Comparison of ENCODE assay signal across 8 mouse cellular contexts in genomic region chr16:64873416-64874305, GRCm38 (mm10). TPM values are rescaled to one million over a fixed set of nuclear protein-coding genes. Genes with fewer than 3 reads are reported as not detected.
DNase-seq lines count a peak whose midpoint lies in the region; ATAC-seq and TF ChIP-seq lines count a peak whose summit lies in the region.

No protein-coding gene starts in this region.

- peak overlapping the region; percentile 61 for H3K4me3 ChIP-seq in embryonic facial prominence, embryonic 14.5 days (ENCODE audit: low read depth, low read length)
- H3K4me3 ChIP-seq in limb, embryonic 15.5 days = peak overlapping the region; percentile 63
- peak overlapping the region; percentile 51 for H3K4me3 ChIP-seq in midbrain, postnatal 0 days (ENCODE audit: low read depth, low read length)

- peak; percentile 96 for ATAC-seq in embryonic facial prominence, embryonic 14.5 days (ENCODE audit: low read depth)
- ATAC-seq in limb, embryonic 15.5 days (ENCODE audit: insufficient number of reproducible peaks, low FRiP score, low TSS enrichment, low read depth) = peak; percentile 90
- ATAC-seq in midbrain, postnatal 0 days (ENCODE audit: low FRiP score) = peak; percentile 83

- peak overlapping the region; percentile 63 for H3K4me2 ChIP-seq in embryonic facial prominence, embryonic 14.5 days (ENCODE audit: low read depth, low read length)
- peak overlapping the region; percentile 50 for H3K4me2 ChIP-seq in limb, embryonic 15.5 days
- H3K4me2 ChIP-seq in midbrain, postnatal 0 days (ENCODE audit: low read depth, low read length, poor library complexity, severe bottlenecking) = peak overlapping the region; percentile 82

- H3K27ac ChIP-seq in embryonic facial prominence, embryonic 14.5 days (replicated peaks; ENCODE audit: low read depth, low read length) = peak overlapping the region; percentile 87
- peak overlapping the region; percentile 89 for H3K27ac ChIP-seq in limb, embryonic 15.5 days
- H3K27ac ChIP-seq in midbrain, postnatal 0 days (ENCODE audit: low read depth, low read length) = peak overlapping the region; percentile 19; the same call in 1 of the 2 replicates

- no peaks in the 10 kb centered on the region for H3K36me3 ChIP-seq in embryonic facial prominence, embryonic 14.5 days (ENCODE audit: control insufficient read depth, insufficient read depth, low read length)
- no peaks in the 10 kb centered on the region for H3K36me3 ChIP-seq in limb, embryonic 15.5 days
- H3K36me3 ChIP-seq in midbrain, postnatal 0 days (ENCODE audit: insufficient read depth, low read length) = no peaks in the 10 kb centered on the region

- no peaks in the 10 kb centered on the region for H3K9me3 ChIP-seq in embryonic facial prominence, embryonic 14.5 days (ENCODE audit: control insufficient read depth, low read length)
- no peaks in the 10 kb centered on the region for H3K9me3 ChIP-seq in limb, embryonic 15.5 days
- H3K9me3 ChIP-seq in midbrain, postnatal 0 days (ENCODE audit: low read length) = no peaks in the 10 kb centered on the region

- peak; percentile 66 for DNase-seq in 3134 (ENCODE audit: extremely low read depth, insufficient read length, low spot score)
- peak; percentile 70 to 81 for DNase-seq in adrenal gland, postnatal 36 days
- peak; percentile 93 for DNase-seq in embryonic facial prominence, embryonic 14.5 days (ENCODE audit: low spot score)
- DNase-seq in heart, adult 9 months (ENCODE audit: low spot score in 2 of 2) = peak; percentile 78 to 84
- peak; percentile 77 for DNase-seq in kidney, adult 9 months
- DNase-seq in midbrain, postnatal 0 days (ENCODE audit: low spot score) = peak; percentile 72
- peak; percentile 71 to 79 for DNase-seq in spleen, postnatal 10 days (ENCODE audit: low spot score in 2 of 2)

- H3K4me1 ChIP-seq in embryonic facial prominence, embryonic 14.5 days (ENCODE audit: control insufficient read depth, insufficient read depth, low read length) = no peaks in the 10 kb centered on the region
- no peaks in the 10 kb centered on the region for H3K4me1 ChIP-seq in limb, embryonic 15.5 days
- no peaks in the 10 kb centered on the region for H3K4me1 ChIP-seq in midbrain, postnatal 0 days (ENCODE audit: insufficient read depth, low read length)

- WGBS in embryonic facial prominence, embryonic 14.5 days = 2% methylated on average over 29 of the region's 29 CpGs
- WGBS in limb, embryonic 15.5 days = 2% methylated on average over 29 of the region's 29 CpGs
- 2% methylated on average over 29 of the region's 29 CpGs for WGBS in midbrain, postnatal 0 days

- H3K27me3 ChIP-seq in embryonic facial prominence, embryonic 14.5 days (replicated peaks; ENCODE audit: control insufficient read depth, insufficient read depth, low read length) = no peaks in the 10 kb centered on the region
- no peaks in the 10 kb centered on the region for H3K27me3 ChIP-seq in limb, embryonic 15.5 days
- no peaks in the 10 kb centered on the region for H3K27me3 ChIP-seq in midbrain, postnatal 0 days (ENCODE audit: insufficient read depth, low read length)

- peak overlapping the region; percentile 83 for H3K9ac ChIP-seq in embryonic facial prominence, embryonic 14.5 days (ENCODE audit: low read depth, low read length)
- peak overlapping the region; percentile 67 for H3K9ac ChIP-seq in limb, embryonic 15.5 days
- H3K9ac ChIP-seq in midbrain, postnatal 0 days (replicated peaks; ENCODE audit: low read length, poor library complexity, severe bottlenecking) = peak overlapping the region; percentile 51

- no peak for TF ChIP-seq CTCF in midbrain, postnatal 0 days (IDR thresholded peaks at IDR 0.05)

RNA-seq across cellular contexts. Expression of gene Cggbp1, which starts 21.9 kb away (rescaled TPM):
- 100 to 1,000 TPM; 131 to 157 TPM for total RNA-seq in adrenal gland, postnatal 36 days (2021)
- polyA plus RNA-seq in embryonic facial prominence, embryonic 14.5 days (2014; fragmentation: Nextera tagmentation; extraction: Ambion mirVana) = 91.3 and 94.2 TPM in 2 replicates
- 72.2 and 77.5 TPM in 2 replicates for polyA plus RNA-seq in limb, embryonic 15.5 days (2015; fragmentation: Nextera tagmentation; extraction: Ambion mirVana)
- total RNA-seq in midbrain, postnatal 0 days (2014; rRNA removed) = 66.0 and 80.9 TPM in 2 replicates
- 47.4 and 53.0 TPM in 2 replicates for polyA plus RNA-seq in midbrain, postnatal 0 days (2015; fragmentation: Nextera tagmentation; extraction: Ambion mirVana)

RNA-seq across cellular contexts. Expression of gene Zfp654, which starts 22.2 kb away (rescaled TPM):
- 10 to 100 TPM; 18.7 to 23.3 TPM for total RNA-seq in adrenal gland, postnatal 36 days (2021)
- 7.2 and 7.7 TPM in 2 replicates for polyA plus RNA-seq in embryonic facial prominence, embryonic 14.5 days (2014; fragmentation: Nextera tagmentation; extraction: Ambion mirVana)
- polyA plus RNA-seq in limb, embryonic 15.5 days (2015; fragmentation: Nextera tagmentation; extraction: Ambion mirVana) = 5.1 and 6.4 TPM in 2 replicates
- total RNA-seq in midbrain, postnatal 0 days (2014; rRNA removed) = 8.4 and 12.2 TPM in 2 replicates
- 2.7 TPM in 2 replicates for polyA plus RNA-seq in midbrain, postnatal 0 days (2015; fragmentation: Nextera tagmentation; extraction: Ambion mirVana)

Comparison
In these comparisons a context has a peak if more than half of its experiments do, and no peak if none do; other contexts are left out.
1. Peak in every context shown above with its lines: DNase-seq, ATAC-seq, H3K4me3 ChIP-seq and H3K27ac ChIP-seq.
2. H3K27ac ChIP-seq: peak in every context shown above with its lines; median percentile 89 in limb, embryonic 15.5 days; 87 in embryonic facial prominence, embryonic 14.5 days; 19 in midbrain, postnatal 0 days.